Mouse (Mus musculus) liver, postnatal 0 days (tissue): ENCODE measurements around the gene F12.

Experiments
- CTCF ChIP-seq: sonication (generic); IDR thresholded peaks from 2 replicates; pipeline ENCODE4 v1.5.1; 2016; ENCODE audit warnings: antibody characterized with exemption, low read depth
- EP300 ChIP-seq: IDR thresholded peaks from 2 replicates; pipeline ENCODE4 v1.6.1; 2016; ENCODE audit warnings: antibody characterized with exemption, low read depth, mild to moderate bottlenecking

DNA sequence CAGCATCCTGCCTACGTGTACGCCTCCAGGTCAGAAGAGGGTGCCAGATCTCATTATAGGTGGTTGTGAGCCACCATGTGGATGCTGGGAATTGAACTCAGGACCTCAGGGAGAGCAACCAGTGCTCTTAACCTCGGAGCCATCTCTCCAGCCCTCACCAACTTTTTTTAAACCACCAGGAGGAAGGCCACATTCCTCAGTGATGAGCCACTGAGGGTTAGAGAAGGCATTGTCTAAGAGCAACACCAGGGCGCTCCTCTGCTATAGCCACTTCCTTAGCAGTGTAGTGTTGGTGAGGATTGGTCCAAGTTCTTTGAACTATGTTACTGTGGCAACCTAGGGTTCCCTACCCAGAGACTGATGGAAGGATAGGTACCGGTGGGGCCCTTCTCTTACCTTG is 49.2 kb upstream of the F12 start:
- no peak for TF ChIP-seq CTCF
- TF ChIP-seq EP300: no peak
